Mouse (Mus musculus) spleen, postnatal 4 days (tissue): ENCODE measurements around the gene Bcl6.

Experiments
- DNase-seq, 2 experiments: peaks; one replicate each; pipeline ENCODE4 v3.0.0; 2022; ENCODE audit warnings: low spot score in 2 of 2

Bcl6 gene

GRCm38 (mm10) chr16:23988466-23989208 is at the start of gene Bcl6, which contains the start of gene Gm37419:
Gene Bcl6, minus strand, starts transcription at chr16:23988852.
Gene Gm37419, plus strand, starts transcription at chr16:23988482.
- DNase-seq, result peak; percentile 74 to 87

- no peak for DNase-seq
These were observed 47.7 kb upstream of the Bcl6 start for GRCm38 (mm10) chr16:24036398-24036797.

GRCm38 (mm10) chr16:24035767-24036166 is 47.1 kb upstream of the Bcl6 start:
- DNase-seq, result no peak

GRCm38 (mm10) chr16:24034450-24034849 is 45.8 kb upstream of the Bcl6 start:
- no peak for DNase-seq

GRCm38 (mm10) chr16:24033259-24033658 is 44.6 kb upstream of the Bcl6 start:
- no peak for DNase-seq

GRCm38 (mm10) chr16:24029965-24030672 is 41.5 kb upstream of the Bcl6 start:
- no peak for DNase-seq

- no peak for DNase-seq
These were observed 36.8 kb upstream of the Bcl6 start for GRCm38 (mm10) chr16:24025442-24025841.

- DNase-seq, result no peak
These were observed 34.0 kb upstream of the Bcl6 start for GRCm38 (mm10) chr16:24022605-24023004.

GRCm38 (mm10) chr16:24021722-24022121 is 33.1 kb upstream of the Bcl6 start:
- DNase-seq, result no peak

GRCm38 (mm10) chr16:24016742-24017141 is 28.1 kb upstream of the Bcl6 start:
- no peak for DNase-seq

- no peak for DNase-seq
These were observed 27.6 kb upstream of the Bcl6 start for GRCm38 (mm10) chr16:24016273-24016672.

- DNase-seq, result no peak
These were observed 25.7 kb upstream of the Bcl6 start for GRCm38 (mm10) chr16:24014378-24014777.

GRCm38 (mm10) chr16:24012066-24012465 is 23.4 kb upstream of the Bcl6 start:
- DNase-seq, result no peak

GRCm38 (mm10) chr16:24011306-24011705 is 22.7 kb upstream of the Bcl6 start:
- DNase-seq, result no peak

- no peak for DNase-seq
These were observed 21.2 kb upstream of the Bcl6 start for GRCm38 (mm10) chr16:24009891-24010290.

- no peak for DNase-seq
These were observed 17.3 kb upstream of the Bcl6 start for GRCm38 (mm10) chr16:24005928-24006327.

GRCm38 (mm10) chr16:23997912-23998311 is 9.3 kb upstream of the Bcl6 start:
- no peak for DNase-seq

GRCm38 (mm10) chr16:23997228-23997627 is 8.6 kb upstream of the Bcl6 start:
- DNase-seq, result no peak

- no peak for DNase-seq
These were observed 7.7 kb upstream of the Bcl6 start for GRCm38 (mm10) chr16:23996342-23996741.

- no peak for DNase-seq
These were observed 5.0 kb upstream of the Bcl6 start for GRCm38 (mm10) chr16:23993351-23994321.

GRCm38 (mm10) chr16:23991846-23992580 is 3.4 kb upstream of the Bcl6 start:
- no peak for DNase-seq
